Mouse (Mus musculus) thymus, postnatal 0 days (tissue): Measurements from ENCODE around the gene Magee1. TPM values are rescaled to one million over a fixed set of nuclear protein-coding genes. Genes with fewer than 3 reads are reported as not detected.
A peak's percentile ranks its signal among the peaks of the same experiment; 100 is the strongest.
"Not testable (repeated sequence)": the region's sequence is repeated elsewhere in the genome, so short reads cannot be mapped to it uniquely, and the experiment has no call there.

Source experiments
- DNase-seq: peaks from one replicate; pipeline ENCODE4 v3.0.0-alpha.2; 2015; ENCODE audit warnings: low spot score
- polyA plus RNA-seq: library from polyadenylated mRNA; unstranded; fragments of >200 nt; fragmentation: Nextera tagmentation; extraction: Ambion mirVana; gene quantifications from 2 replicates; pipeline ENCODE4 v1.2.1, GENCODE M21; 2015

The Magee1 gene
- 3.6 and 4.3 TPM in 2 replicates for polyA plus RNA-seq

- DNase-seq, result peak; percentile 61
Measured at GRCm38 (mm10) chrX:105120275-105121226, at the start of gene Magee1. Gene Magee1, plus strand, starts transcription at chrX:105120378.

DNA sequence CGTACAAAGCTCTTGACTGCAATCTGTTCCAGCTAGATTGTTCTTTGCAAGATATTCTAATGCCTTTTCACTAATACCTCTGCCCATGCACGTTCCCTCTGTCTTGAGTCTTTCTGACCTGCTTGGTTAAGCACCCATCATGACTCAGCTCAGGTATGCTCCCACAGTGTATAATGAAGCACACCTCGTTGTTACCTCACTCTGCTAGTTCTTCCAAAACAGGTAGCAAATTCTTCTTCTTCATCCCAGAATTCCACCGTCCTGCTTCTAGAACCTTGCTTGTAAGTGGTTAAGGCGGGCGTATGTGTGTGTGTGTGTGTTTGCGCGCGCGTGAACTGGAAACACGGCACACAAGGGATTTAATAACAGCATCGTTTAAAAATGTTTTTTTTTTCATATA is 41.0 kb upstream of the Magee1 start:
- no peak for DNase-seq

DNA sequence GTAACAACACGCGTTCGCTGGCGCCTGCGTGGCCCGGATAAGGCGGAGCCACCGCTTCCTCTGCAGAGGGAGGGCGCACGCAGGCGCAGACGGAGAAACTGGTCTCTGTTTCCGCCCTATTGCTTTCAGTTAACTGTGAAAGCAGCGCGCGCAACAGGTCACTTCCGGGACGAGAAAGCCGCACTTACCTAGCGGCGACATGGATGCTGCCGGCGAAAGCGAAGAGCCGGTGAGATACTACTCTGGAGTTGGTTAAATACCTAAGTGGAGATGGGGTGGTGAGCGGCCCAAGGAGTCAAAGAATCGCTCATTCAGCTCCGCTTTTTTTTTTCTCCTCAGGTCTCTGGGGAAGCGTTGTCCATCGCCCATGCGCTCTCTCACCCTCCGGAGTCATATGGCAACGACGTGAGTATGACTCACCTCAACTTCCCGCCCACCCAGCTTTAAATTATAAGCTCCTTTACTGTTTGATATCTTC is 40.5 kb upstream of the Magee1 start, which contains the start of gene Pbdc1:
Gene Pbdc1 (plus strand): TSS at position 142 of the 478 bp plus-strand sequence.
- peak; percentile 93 for DNase-seq

GRCm38 (mm10) chrX:105080096-105080495 is 40.1 kb upstream of the Magee1 start:
- no peak for DNase-seq

DNA sequence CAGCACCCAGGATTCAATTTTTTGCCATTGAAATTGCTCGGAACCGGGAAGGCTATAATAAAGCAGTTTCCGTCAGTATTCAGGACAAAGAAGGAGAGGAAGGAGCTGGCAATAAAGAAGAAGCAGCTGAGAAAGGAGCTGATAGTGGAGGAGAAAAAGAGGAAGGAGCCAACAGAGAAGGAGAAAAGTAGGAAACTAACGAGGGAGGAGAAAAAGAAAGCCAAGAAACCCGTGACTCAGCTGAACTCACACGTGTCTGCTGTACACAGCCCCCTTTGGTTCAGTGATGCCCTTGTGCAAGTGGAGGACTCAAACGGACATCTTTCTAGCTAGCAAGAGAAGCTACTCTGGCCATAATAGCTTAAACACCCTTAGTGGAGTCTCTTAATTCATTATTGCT is 37.2 kb upstream of the Magee1 start:
- not testable (repeated sequence) for DNase-seq

- DNase-seq, result peak; percentile 41
Measured at GRCm38 (mm10) chrX:105104175-105104574, 16.0 kb upstream of the Magee1 start.

DNA sequence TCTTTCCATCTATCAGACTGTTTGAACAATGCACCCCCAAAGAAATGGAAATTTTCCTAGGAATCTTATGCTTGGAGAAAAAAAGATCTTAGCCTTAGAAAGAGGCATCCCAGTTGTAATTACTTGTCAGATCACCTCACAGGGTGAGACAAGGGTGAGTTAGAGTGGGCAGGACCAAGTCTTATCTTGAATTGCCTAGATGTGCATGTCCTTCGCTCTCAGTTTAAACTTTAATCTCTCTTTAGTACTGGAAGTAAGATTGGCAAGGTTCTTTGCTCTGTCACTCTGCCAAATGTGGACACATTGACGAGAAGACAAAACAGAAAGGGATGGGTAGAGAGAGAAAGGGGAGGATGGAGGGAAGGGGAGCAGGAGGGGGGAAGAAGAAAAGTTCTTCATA is 5.2 kb upstream of the Magee1 start:
- DNase-seq, result no peak

GRCm38 (mm10) chrX:105121227-105121865 is 1.2 kb downstream of the Magee1 start:
- peak; percentile 67 for DNase-seq

DNA sequence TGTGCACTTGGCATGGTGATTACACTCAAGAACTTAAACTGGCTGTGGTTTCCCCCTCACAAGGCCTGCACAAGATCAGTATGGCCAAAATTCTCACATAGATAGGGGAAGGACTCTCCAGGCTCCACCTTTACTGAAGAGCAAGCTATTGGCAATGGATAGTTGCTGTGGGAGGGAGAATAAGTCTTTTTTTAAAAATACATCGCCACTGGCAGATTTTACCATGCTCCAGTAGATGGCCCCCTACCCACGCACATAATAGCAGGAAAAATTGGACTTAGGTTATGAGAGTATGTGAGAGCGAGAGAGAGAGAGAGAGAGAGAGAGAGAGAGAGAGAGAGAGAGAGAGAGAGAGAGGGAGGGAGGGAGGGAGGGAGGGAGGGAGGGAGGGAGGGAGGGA is 4.7 kb downstream of the Magee1 start:
- peak; percentile 5 for DNase-seq

GRCm38 (mm10) chrX:105151872-105152461 is 31.8 kb downstream of the Magee1 start:
- no peak for DNase-seq

DNA sequence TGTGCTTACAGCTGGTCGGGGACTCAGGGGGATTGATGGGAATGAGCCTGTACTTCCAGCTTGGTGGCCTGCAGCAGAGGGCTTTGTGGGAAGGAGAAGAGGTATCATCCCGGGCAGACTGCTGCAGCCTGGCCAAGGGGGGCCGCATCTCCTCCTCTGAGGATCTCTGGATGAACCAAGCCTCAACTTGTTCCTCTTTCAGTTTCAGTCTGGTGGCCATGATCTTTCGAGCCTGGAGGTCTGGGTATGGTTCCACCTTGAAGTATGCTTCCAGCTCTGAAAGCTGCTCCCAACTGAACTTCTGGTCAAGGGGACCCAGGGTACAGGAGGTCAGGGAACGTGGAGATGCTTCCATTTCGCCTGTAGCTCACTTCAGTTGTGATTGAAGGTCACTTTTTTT is 44.8 kb downstream of the Magee1 start:
- not testable (repeated sequence) for DNase-seq

DNA sequence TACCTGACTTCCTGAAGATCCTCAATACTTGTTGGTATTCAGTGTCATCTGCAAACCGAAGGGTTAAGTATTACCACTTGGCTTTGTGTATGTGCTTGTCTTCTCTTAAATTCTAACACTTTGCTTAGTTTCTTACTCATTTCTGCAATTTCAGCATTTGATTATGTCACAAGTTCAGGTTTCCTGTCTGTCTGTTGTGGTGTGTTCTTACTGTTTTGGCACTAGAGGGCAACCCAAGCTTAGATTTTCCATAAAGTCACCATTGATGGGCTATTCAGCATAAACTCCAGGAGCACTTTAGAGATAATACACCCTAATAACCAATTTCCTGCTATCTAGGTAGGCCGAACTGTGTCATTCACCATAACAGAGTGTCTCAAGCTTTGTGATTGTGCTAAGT is 47.0 kb downstream of the Magee1 start:
- DNase-seq, result no peak

Other genes starting within 250 kb of the Magee1 start
- gene Pbdc1, start 40.6 kb upstream of the Magee1 start, polyA plus RNA-seq, result 66.7 and 74.1 TPM in 2 replicates